Mouse (Mus musculus): ENCODE measurements around the gene Mau2.

Gene Mau2

GRCm38 (mm10) chr8:69973063-69973441 is 69.5 kb downstream of the Mau2 start:
- DNase-seq, result no peak

DNA sequence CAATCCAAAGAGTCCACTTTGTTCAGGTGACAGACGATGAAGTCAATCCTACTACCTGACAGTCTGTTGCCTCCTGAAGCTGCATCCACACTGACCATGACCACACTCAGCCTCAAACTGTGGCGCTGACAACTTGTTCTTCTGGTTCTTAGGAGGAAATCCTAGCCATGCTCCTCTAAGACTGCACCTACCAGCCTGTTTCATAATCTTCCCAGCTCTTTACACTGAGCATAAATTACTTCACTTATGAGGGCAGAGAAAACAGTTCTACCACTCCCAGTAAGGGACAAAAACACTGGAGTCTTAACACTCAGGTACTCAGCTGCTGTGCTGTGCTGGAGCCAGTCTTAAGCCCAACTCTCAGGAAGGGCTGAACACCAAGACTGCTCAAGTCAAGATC is 71.7 kb downstream of the Mau2 start:
- no peak for DNase-seq

DNA sequence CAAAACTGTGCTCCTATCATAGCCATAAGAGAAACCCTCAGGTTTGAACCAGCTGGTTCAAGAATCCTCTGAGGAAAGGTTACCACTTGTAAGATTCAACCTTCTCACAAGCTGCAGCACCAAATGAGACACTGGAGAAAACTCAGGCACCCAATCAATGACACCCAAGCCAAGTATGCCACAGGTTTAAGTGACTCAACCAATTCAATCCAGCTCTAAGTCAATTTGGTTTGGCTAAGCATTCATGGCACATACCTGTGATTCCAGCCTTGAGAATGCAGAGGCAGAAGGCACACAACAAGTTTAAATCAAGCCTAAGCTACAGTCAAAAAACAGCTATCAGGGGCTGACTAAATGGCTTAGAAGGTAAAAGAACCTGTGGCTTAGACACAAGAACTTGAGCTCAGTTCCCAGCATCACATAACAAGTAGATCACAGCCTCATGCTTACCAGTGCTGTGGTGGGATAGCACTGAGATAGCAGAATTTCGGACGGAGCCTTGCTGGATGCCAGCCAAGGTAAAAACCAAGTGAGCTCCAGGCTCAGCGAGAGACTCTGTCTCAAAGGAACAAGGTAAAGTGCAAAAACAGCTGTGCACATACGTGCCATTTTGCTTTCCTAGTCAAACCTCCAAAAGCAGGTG is 75.1 kb downstream of the Mau2 start:
- no peak for DNase-seq
